Mouse (Mus musculus): ENCODE measurements at regions not wholly inside any gene's neighbourhood (a gene's known extent, or its start where the extent isn't known, plus 50 kb on each side); places are given as distances from the start of the nearest gene placed in this dataset.

GRCm38 (mm10) chr9:67140319-67140887, 91.2 kb upstream of the Tpm1 start:
- Histone ChIP-seq H3K4me3 (replicated peaks) (no peak overlapping the region), H3K27me3 (replicated peaks) (peaks cover 35% of the 10 kb centered on the region), H3K9me3 (no peaks in the 10 kb centered on the region), H3K4me1 (peaks cover 20% of the 10 kb centered on the region), H3K36me3 (replicated peaks; ENCODE audit: low read length) (no peaks in the 10 kb centered on the region)
- TF ChIP-seq FLI1 (IDR thresholded peaks at IDR 0.05; ENCODE audit: low read length): no peak
- no peak for TF ChIP-seq GATA1 (IDR thresholded peaks at IDR 0.05; ENCODE audit: borderline replicate concordance, low read length)

DNA sequence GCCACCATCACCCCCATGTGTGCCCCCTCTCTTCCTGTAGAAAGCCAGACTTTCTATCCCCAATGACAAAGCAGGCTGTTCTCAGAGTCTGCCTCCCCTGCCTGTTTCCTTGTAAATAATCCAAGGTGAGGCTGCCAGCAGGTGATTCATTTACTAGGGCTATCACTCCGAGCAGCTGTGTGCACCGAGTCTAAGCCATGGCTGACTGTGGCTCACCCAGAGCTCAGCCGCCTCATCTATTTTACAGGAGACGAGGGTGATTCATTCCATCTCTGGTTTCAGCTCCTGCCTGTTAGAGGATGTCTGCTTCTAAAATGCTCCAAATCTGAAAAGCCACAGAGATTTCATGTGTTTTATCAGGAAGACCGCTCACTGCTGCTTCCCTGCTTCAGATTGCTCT, 88.5 kb upstream of the Tpm1 start:
- Histone ChIP-seq H3K9me3 (no peaks in the 10 kb centered on the region), H3K27me3 (replicated peaks) (peaks cover 42% of the 10 kb centered on the region), H3K4me3 (replicated peaks) (no peak overlapping the region), H3K36me3 (replicated peaks; ENCODE audit: low read length) (no peaks in the 10 kb centered on the region), H3K4me1 (peaks cover 20% of the 10 kb centered on the region)
- no peak for TF ChIP-seq GATA1 (IDR thresholded peaks at IDR 0.05; ENCODE audit: borderline replicate concordance, low read length)
- TF ChIP-seq FLI1 (IDR thresholded peaks at IDR 0.05; ENCODE audit: low read length): no peak

- no peaks in the 10 kb centered on the region for H3K36me3 ChIP-seq (replicated peaks; ENCODE audit: low read length)
- no peak for TF ChIP-seq FLI1 (IDR thresholded peaks at IDR 0.05; ENCODE audit: low read length)
- no peak for TF ChIP-seq GATA1 (IDR thresholded peaks at IDR 0.05; ENCODE audit: borderline replicate concordance, low read length)
- H3K27me3 ChIP-seq (replicated peaks): peaks cover 46% of the 10 kb centered on the region
- peaks cover 20% of the 10 kb centered on the region for H3K4me1 ChIP-seq
- H3K9me3 ChIP-seq: no peaks in the 10 kb centered on the region
- no peak overlapping the region for H3K4me3 ChIP-seq (replicated peaks)
Observed at GRCm38 (mm10) chr9:67137141-67137540, 87.9 kb upstream of the Tpm1 start.

GRCm38 (mm10) chr9:67136166-67136565, 87.0 kb upstream of the Tpm1 start:
- Histone ChIP-seq H3K27me3 (replicated peaks) (peaks cover 52% of the 10 kb centered on the region), H3K36me3 (replicated peaks; ENCODE audit: low read length) (no peaks in the 10 kb centered on the region), H3K9me3 (no peaks in the 10 kb centered on the region), H3K4me1 (peaks cover 20% of the 10 kb centered on the region), H3K4me3 (replicated peaks) (no peak overlapping the region)
- no peak for TF ChIP-seq FLI1 (IDR thresholded peaks at IDR 0.05; ENCODE audit: low read length)
- no peak for TF ChIP-seq GATA1 (IDR thresholded peaks at IDR 0.05; ENCODE audit: borderline replicate concordance, low read length)

GRCm38 (mm10) chr9:67134378-67134777, 85.2 kb upstream of the Tpm1 start:
- Histone ChIP-seq H3K27me3 (replicated peaks) (peaks cover 55% of the 10 kb centered on the region), H3K4me3 (replicated peaks) (no peak overlapping the region), H3K36me3 (replicated peaks; ENCODE audit: low read length) (no peaks in the 10 kb centered on the region), H3K9me3 (no peaks in the 10 kb centered on the region), H3K4me1 (peaks cover 12% of the 10 kb centered on the region)
- TF ChIP-seq FLI1 (IDR thresholded peaks at IDR 0.05; ENCODE audit: low read length) (no peak), GATA1 (IDR thresholded peaks at IDR 0.05; ENCODE audit: borderline replicate concordance, low read length) (no peak)

DNA sequence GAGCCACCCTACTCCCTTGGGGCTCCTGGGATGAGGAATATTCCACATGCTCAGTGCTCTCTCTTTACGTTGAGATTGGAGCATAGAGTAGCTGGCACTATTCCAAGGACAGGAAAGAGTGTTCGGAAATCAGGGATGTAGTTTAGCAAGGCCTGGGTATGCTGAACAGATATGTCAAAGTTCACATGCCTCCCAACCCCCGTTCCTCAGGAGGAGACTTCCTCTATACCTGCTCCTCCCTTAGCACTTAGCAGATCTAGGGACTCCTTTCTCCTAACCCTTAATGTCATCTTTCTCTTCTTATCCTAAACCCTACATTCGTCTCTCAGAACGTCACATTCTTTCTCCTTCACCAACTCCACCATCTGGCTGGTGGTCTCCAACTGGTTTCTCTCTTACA, 83.2 kb upstream of the Tpm1 start:
- Histone ChIP-seq H3K27me3 (replicated peaks) (peaks cover 51% of the 10 kb centered on the region), H3K36me3 (replicated peaks; ENCODE audit: low read length) (no peaks in the 10 kb centered on the region), H3K4me3 (replicated peaks) (no peak overlapping the region), H3K9me3 (no peaks in the 10 kb centered on the region), H3K4me1 (peaks cover 6% of the 10 kb centered on the region)
- TF ChIP-seq GATA1 (IDR thresholded peaks at IDR 0.05; ENCODE audit: borderline replicate concordance, low read length) (no peak), FLI1 (IDR thresholded peaks at IDR 0.05; ENCODE audit: low read length) (no peak)

GRCm38 (mm10) chr9:67130730-67131440, 81.7 kb upstream of the Tpm1 start:
- Histone ChIP-seq H3K27me3 (replicated peaks) (peaks cover 40% of the 10 kb centered on the region), H3K9me3 (no peaks in the 10 kb centered on the region), H3K36me3 (replicated peaks; ENCODE audit: low read length) (no peaks in the 10 kb centered on the region), H3K4me1 (no peaks in the 10 kb centered on the region), H3K4me3 (replicated peaks) (no peak overlapping the region)
- TF ChIP-seq FLI1 (IDR thresholded peaks at IDR 0.05; ENCODE audit: low read length) (no peak), GATA1 (IDR thresholded peaks at IDR 0.05; ENCODE audit: borderline replicate concordance, low read length) (no peak)

GRCm38 (mm10) chr9:67129891-67130290, 80.7 kb upstream of the Tpm1 start:
- peaks cover 38% of the 10 kb centered on the region for H3K27me3 ChIP-seq (replicated peaks)
- H3K4me3 ChIP-seq (replicated peaks): no peak overlapping the region
- TF ChIP-seq GATA1 (IDR thresholded peaks at IDR 0.05; ENCODE audit: borderline replicate concordance, low read length): no peak
- no peak for TF ChIP-seq FLI1 (IDR thresholded peaks at IDR 0.05; ENCODE audit: low read length)
- H3K36me3 ChIP-seq (replicated peaks; ENCODE audit: low read length): no peaks in the 10 kb centered on the region
- no peaks in the 10 kb centered on the region for H3K9me3 ChIP-seq
- no peaks in the 10 kb centered on the region for H3K4me1 ChIP-seq

- Histone ChIP-seq H3K27me3 (replicated peaks) (peaks cover 39% of the 10 kb centered on the region), H3K9me3 (no peaks in the 10 kb centered on the region), H3K4me1 (no peaks in the 10 kb centered on the region), H3K4me3 (replicated peaks) (no peak overlapping the region), H3K36me3 (replicated peaks; ENCODE audit: low read length) (no peaks in the 10 kb centered on the region)
- TF ChIP-seq FLI1 (IDR thresholded peaks at IDR 0.05; ENCODE audit: low read length) (no peak), GATA1 (IDR thresholded peaks at IDR 0.05; ENCODE audit: borderline replicate concordance, low read length) (no peak)
Observed at GRCm38 (mm10) chr9:67129095-67129494, 79.9 kb upstream of the Tpm1 start.

DNA sequence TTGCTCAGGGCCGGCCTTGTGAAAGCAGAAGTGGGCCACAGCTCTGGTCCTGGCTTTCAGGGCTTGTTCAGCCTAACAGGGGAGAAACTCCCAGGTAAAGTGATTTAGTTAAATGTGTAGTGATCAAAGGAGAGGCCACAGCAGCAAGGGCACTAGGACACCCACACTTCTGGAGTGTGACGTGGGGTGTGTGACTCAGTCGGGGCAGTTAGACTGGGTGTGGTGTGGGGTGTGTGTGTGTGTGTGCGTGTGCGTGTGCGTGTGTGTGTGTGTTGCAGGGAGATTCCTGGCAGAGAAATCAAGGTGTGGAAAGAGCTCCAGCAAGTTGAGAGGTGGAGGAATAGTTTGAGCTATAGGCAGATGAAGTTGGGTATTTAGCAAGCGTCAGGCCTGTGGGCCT, 72.5 kb upstream of the Tpm1 start:
- no peaks in the 10 kb centered on the region for H3K9me3 ChIP-seq
- peaks cover 21% of the 10 kb centered on the region for H3K27me3 ChIP-seq (replicated peaks)
- no peak for TF ChIP-seq GATA1 (IDR thresholded peaks at IDR 0.05; ENCODE audit: borderline replicate concordance, low read length)
- no peak for TF ChIP-seq FLI1 (IDR thresholded peaks at IDR 0.05; ENCODE audit: low read length)

More for the DNA sequence above, 72.5 kb upstream of the Tpm1 start:
- H3K4me1 ChIP-seq: no peaks in the 10 kb centered on the region
- no peaks in the 10 kb centered on the region for H3K36me3 ChIP-seq (replicated peaks; ENCODE audit: low read length)
- H3K4me3 ChIP-seq (replicated peaks): no peak overlapping the region

All from megakaryocyte, embryonic 14.5 days (primary cell).